Mouse (Mus musculus) G1E (cell line): Measurements from ENCODE around the gene Ugt1a6a. TPM values are rescaled to one million over a fixed set of nuclear protein-coding genes. Genes with fewer than 3 reads are reported as not detected.
A peak's percentile ranks its signal among the peaks of the same experiment; 100 is the strongest.

Experiments
- ATAC-seq: 2 replicates; pipeline ENCODE4 v1.8.0; 2016; ENCODE audit warnings: mild to moderate bottlenecking; ENCODE audit not compliant: insufficient number of reproducible peaks, poor library complexity, low FRiP score, severe bottlenecking; ENCODE audit errors: extremely low read depth
- DNase-seq: peaks from one replicate; pipeline ENCODE4 v3.0.0; 2012; ENCODE audit warnings: low spot score
- H3K27me3 ChIP-seq: 2 replicates; pipeline ENCODE4 v1.6.1; 2012; ENCODE audit warnings: mild to moderate bottlenecking, low read length, inconsistent platforms; ENCODE audit not compliant: insufficient read depth
- H3K36me3 ChIP-seq: replicated peaks from 2 replicates; pipeline ENCODE3; 2012; ENCODE audit warnings: mild to moderate bottlenecking, inconsistent platforms
- H3K4me1 ChIP-seq: 2 replicates; pipeline ENCODE4 v1.6.1; 2012; ENCODE audit warnings: low read depth, low read length, inconsistent platforms, mixed read lengths; ENCODE audit not compliant: insufficient read depth
- H3K4me3 ChIP-seq: 2 replicates; pipeline ENCODE4 v1.5.1; 2012; ENCODE audit warnings: low read depth, mild to moderate bottlenecking, inconsistent platforms, low read length, moderate library complexity, mixed read lengths
- H3K9me3 ChIP-seq: replicated peaks from 2 replicates; pipeline ENCODE4 v1.6.1; 2012; ENCODE audit warnings: inconsistent platforms
- CTCF ChIP-seq: IDR thresholded peaks from 2 replicates; pipeline ENCODE4 v1.5.1; 2012; ENCODE audit warnings: low read depth, low read length, inconsistent platforms, mixed read lengths
- GATA1 ChIP-seq: IDR thresholded peaks from 2 replicates; pipeline ENCODE4 v1.6.1; 2012; ENCODE audit warnings: borderline replicate concordance, low read length, inconsistent platforms, mixed read lengths
- GATA2 ChIP-seq: IDR thresholded peaks from 2 replicates; pipeline ENCODE4 v1.6.1; 2012; ENCODE audit warnings: low read depth, low read length, inconsistent platforms, borderline replicate concordance
- POLR2AphosphoS5 ChIP-seq: IDR thresholded peaks from 2 replicates; pipeline ENCODE4 v1.6.1; 2012; ENCODE audit warnings: low read depth, low read length, inconsistent platforms; ENCODE audit not compliant: insufficient replicate concordance
- TAL1 ChIP-seq: conservative IDR thresholded peaks from 2 replicates; pipeline ENCODE4 v1.6.1; 2012; ENCODE audit warnings: low read depth, low read length, inconsistent platforms, mixed read lengths
- polyA plus RNA-seq: library from polyadenylated mRNA; stranded (reverse); fragments of >175 nt; gene quantifications from 2 replicates; pipeline ENCODE4 v1.2.3, GENCODE M21; 2012
- total RNA-seq, 2 experiments: library from RNA; stranded (forward) in 1 of 2; stranded (reverse) in 1 of 2; fragments of 200-1000 nt in 1 of 2; fragments of >200 nt in 1 of 2; fragmentation: Nextera tagmentation in 1 of 2; gene quantifications; 2 replicates each; pipeline ENCODE4 v1.2.3; 2014 to 2017

Ugt1a6a gene
- total and polyA plus RNA-seq, 3 experiments = 0.60 to 0.98 TPM; not detected in 1

DNA sequence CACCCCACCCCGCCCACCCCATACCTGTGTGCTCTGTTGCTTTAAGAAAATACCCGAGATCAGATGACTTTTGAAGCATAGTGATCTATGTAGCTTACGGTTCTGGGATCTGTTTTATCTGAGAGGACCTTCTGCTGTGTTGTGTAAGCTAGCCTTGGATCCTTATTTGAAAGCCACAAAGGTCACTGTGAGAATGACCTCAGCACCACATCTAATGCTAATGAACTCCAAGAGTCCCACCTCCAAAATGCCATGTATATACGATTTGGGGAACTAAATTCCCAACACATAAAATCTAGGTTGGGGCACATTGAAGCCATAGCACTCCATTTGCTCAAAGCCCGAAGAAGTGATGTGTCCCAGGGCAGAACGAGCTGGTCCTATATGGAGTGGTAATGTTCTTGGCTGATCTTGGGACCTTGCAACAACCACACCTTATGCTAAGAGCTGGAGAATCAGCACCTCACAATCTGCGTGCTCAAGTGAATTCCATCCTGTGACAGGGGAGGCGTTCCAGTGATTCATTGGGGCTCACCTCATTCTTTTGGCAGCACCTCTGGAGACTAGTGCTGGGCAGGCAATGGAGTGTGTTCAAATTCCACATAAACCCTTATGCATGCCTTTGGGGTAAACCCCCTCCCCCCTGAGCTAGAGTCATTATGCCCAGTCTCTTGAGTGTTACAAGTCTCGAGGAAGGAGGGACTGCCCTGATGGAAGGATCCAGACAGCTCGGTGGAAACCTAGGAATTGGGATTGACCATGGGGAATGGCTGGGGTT is 122.5 kb downstream of the Ugt1a6a start:
- H3K4me1 ChIP-seq = peaks cover 10% of the 10 kb centered on the region
- no peak for TF ChIP-seq TAL1
- no peak for TF ChIP-seq GATA1
- no peak for TF ChIP-seq POLR2AphosphoS5
- 0 out of 2 replicates have a peak, but pooled peaks have one; percentile 14 for TF ChIP-seq GATA2
- TF ChIP-seq CTCF = peak; percentile 24; the same call in 1 of the 2 replicates
- DNase-seq (no peak), ATAC-seq (no peak)
- H3K27me3 ChIP-seq = peaks cover 29% of the 10 kb centered on the region
- H3K4me3 ChIP-seq = no peak overlapping the region
- H3K9me3 ChIP-seq = no peaks in the 10 kb centered on the region
- peaks cover 31% of the 10 kb centered on the region for H3K36me3 ChIP-seq

DNA sequence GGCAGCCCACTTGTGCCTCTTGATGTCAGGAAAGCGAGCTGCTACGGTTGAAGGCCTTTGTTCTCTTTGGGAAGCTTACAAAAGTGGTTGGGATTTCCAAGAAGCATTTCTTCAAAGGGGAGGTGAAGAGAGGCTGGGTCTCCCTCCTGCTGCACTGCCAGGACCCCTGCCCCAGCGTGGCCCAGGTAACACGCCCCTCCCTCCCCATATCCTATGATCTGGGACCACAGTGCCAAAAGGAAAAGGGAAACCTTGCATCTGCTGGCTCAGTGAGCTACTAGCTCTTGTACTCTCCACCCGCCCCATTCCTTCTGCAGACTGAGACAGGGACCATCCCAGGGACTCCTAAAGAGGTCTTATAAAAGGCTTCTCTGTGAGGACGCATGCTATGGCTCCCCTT is 123.1 kb downstream of the Ugt1a6a start:
- peaks cover 15% of the 10 kb centered on the region for H3K4me1 ChIP-seq
- no peak overlapping the region for H3K4me3 ChIP-seq
- DNase-seq (no peak), ATAC-seq (no peak)
- TF ChIP-seq GATA2 (no peak), TAL1 (no peak), GATA1 (no peak), POLR2AphosphoS5 (no peak), CTCF (no peak)
- H3K27me3 ChIP-seq = peaks cover 23% of the 10 kb centered on the region
- peaks cover 37% of the 10 kb centered on the region for H3K36me3 ChIP-seq
- H3K9me3 ChIP-seq = no peaks in the 10 kb centered on the region

DNA sequence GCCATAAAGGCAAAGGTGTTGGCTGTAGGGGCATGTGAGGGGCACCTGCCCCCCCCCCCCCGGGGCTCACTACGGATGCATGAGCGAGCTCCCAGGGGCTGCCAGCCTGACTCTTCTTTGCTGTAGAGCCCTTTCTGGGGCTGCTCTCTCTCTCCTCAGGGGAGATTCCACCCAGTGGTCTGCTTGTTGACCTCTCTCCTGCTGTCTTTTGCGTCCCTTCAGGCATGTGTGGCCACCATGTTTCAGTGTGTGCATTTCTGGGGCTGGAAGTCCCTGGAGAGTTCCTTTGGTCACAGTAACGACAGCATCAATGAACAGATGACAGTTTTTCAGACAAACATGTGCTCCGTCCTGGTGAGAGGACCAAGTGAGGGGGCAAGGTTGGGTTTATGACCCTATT is 123.8 kb downstream of the Ugt1a6a start:
- DNase-seq = no peak
- peaks cover 20% of the 10 kb centered on the region for H3K27me3 ChIP-seq
- H3K36me3 ChIP-seq = peaks cover 44% of the 10 kb centered on the region
- peaks cover 20% of the 10 kb centered on the region for H3K4me1 ChIP-seq
- H3K9me3 ChIP-seq = no peaks in the 10 kb centered on the region
- no peak overlapping the region for H3K4me3 ChIP-seq
- ATAC-seq = no peak
- no peak for TF ChIP-seq GATA2
- no peak for TF ChIP-seq CTCF
- TF ChIP-seq POLR2AphosphoS5 = no peak

DNA sequence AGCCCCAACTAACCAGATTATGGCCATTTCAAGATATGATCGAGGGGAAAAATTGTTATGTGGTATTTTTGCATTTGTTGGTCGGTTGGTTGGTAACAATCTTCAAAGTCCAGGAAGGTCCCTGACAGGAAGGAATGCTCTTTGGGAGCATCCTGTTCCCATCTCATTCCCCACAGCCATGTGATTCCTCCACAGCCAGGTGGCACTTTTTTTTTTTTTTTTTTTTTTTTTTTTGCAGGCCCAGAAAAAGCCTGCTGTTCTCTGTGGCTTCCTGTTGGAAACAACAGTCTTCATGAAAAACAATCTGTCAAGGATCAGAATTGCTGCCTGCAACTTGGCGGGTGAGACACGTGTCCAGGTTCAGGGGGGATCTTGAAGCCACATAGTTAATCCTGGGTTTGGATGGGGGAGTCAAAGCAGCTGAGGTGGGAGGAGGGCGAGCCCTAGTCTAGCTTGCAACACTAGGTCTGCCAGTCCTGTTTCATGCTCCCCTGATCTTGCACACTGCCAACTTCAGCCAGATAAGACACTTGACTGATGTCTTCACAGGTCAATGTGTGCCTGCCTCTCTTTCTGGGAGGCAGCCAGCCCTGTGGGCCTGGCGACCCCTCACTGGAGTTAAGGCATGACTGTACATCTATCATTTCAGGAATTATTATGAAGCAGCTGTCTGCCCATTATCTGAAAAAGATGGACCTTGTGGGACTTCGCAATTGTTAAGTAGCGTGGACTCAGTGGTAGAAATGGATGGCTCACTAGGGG is 124.5 kb downstream of the Ugt1a6a start:
- peaks cover 51% of the 10 kb centered on the region for H3K36me3 ChIP-seq
- H3K4me3 ChIP-seq = no peak overlapping the region
- H3K27me3 ChIP-seq = peaks cover 20% of the 10 kb centered on the region
- H3K9me3 ChIP-seq = no peaks in the 10 kb centered on the region
- ATAC-seq = no peak
- DNase-seq = no peak
- H3K4me1 ChIP-seq = peaks cover 21% of the 10 kb centered on the region
- TF ChIP-seq POLR2AphosphoS5 (peak; percentile 82; the same call in 1 of the 2 replicates), GATA1 (peak; percentile 33; the same call in 1 of the 2 replicates), CTCF (no peak), TAL1 (no peak)

DNA sequence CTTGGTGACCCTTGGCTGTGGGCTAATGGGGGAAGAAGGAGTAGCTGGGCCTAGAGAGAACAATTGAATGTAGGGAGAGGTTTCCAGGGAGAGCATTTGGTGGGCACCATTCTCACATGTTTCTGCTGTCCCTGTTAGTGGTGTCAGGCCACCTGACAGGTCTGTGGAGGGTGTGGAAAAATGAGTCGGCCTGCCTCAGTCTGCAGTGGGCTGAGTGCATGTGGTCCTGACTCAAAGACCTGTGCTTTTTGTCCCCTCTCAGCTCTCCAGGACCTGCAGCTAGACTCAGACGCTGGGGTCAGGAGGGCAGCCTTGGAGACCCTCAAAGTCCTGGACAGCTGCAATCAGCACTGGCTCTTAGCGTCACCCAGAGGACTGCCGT is 125.0 kb downstream of the Ugt1a6a start:
- H3K4me3 ChIP-seq = no peak overlapping the region
- no peaks in the 10 kb centered on the region for H3K9me3 ChIP-seq
- peaks cover 56% of the 10 kb centered on the region for H3K36me3 ChIP-seq
- H3K4me1 ChIP-seq = peaks cover 20% of the 10 kb centered on the region
- ATAC-seq = no peak
- no peak for DNase-seq
- peaks cover 19% of the 10 kb centered on the region for H3K27me3 ChIP-seq
- TF ChIP-seq POLR2AphosphoS5 (no peak), TAL1 (no peak), GATA1 (no peak), CTCF (no peak), GATA2 (no peak)

DNA sequence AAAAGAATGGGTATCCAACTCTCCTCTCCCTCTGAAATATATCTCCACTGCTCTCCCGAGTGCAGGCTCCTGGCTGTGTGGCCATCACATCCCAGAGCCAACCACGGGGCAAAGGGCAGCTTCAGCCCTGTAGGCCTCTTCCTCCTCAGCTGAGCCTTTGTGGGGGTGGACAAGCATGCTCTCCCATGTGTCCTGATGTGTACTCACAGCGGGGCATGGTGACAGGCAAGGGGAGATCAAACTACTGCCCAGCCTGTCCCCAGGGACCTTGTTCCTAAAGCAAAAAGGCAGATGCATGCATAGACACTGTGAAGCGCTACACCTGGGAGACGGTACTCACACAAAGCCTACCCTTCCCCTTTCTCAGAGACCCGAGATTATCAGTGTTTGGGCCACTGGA is 125.5 kb downstream of the Ugt1a6a start:
- peaks cover 61% of the 10 kb centered on the region for H3K36me3 ChIP-seq
- TF ChIP-seq TAL1 (no peak), POLR2AphosphoS5 (peak; percentile 82)
- ATAC-seq (no peak), DNase-seq (no peak)
- H3K9me3 ChIP-seq = no peaks in the 10 kb centered on the region
- peaks cover 20% of the 10 kb centered on the region for H3K4me1 ChIP-seq
- H3K27me3 ChIP-seq = peaks cover 14% of the 10 kb centered on the region
- no peak overlapping the region for H3K4me3 ChIP-seq
